Mouse (Mus musculus): ENCODE results near the gene Ubac2. TPM values are rescaled to one million over a fixed set of nuclear protein-coding genes. Genes with fewer than 3 reads are reported as not detected.

Gene Ubac2
- total RNA-seq (2023), result 101 TPM

DNA sequence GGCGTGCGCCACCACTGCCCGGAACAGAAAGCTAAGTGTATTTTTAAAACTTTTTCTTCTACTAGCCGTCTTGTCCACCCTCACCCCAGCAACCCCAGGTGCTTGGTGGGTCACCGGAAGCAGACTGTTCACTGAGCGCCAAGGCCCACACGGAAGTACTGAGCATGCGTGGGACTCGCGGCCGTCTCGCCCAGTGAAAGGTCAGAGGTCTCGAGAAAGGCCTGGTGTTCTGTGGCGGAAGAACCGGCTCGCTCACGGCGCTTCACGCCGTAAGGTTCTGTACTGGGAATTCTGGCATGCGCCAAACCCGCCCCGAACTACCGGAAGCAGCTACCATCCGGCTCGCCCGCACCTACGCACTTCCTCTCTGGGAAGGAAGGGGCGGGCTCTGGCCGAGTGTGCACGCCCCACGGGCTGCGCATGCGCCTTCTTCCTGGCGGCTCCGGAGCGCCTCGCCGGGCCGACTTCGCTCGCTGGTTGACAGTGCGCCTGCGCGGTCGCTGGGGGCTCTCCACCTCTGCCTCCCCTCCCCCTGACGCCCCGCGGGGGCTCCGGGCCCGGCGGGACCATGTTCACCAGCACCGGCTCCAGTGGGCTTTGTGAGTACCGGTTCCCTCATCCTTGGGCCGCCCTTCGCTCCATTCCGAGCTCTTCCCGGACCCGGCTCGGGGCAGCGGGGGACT is at the start of gene Ubac2:
Ubac2 (plus strand) TSS at position 445 of the 683 bp plus-strand sequence.

DNA sequence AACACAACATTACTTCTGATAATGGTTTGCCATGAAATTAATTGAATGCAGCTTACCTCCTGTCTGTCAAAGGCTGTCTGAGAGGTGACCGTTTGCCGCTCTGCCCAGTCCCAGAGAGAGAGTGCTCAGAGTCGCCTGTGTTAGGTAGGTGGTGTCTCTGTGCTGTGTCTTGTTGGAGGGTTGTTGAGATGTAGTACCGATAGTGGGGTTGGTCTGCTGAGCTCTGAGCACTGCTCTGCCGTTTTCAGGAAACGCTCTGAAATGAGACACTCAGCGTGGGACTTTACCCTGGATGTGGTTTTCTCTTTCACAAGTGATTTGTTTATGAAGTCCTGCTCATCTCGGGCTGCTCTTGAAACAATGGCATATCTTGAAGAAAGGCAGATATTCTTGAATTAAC is 37.2 kb downstream of the Ubac2 start, which contains the start of gene Gpr18:
Gpr18 (minus strand) TSS at position 161 of the 400 bp plus-strand sequence.

DNA sequence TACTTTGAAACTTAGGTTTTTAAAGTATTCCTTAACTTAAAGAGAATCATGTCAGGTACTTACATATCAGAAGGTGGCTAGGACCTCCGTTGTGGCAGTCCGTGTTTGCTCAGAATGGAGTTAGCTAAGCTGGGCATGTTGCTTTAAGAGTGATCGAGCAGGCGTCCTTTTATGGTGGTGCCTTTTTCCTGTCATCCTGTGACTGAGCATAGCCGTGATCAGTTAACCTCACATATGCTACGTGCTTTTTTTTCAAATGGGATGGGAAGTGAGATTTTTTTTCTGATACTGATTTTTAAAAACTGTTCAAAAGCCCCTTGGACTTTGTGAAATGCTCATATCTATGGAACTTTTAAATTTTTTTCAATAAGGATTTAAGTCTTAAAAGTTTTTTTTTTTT is 86.6 kb downstream of the Ubac2 start, which contains the start of gene Gpr183:
Gpr183 (minus strand) TSS at position 206 of the 400 bp plus-strand sequence.

DNA sequence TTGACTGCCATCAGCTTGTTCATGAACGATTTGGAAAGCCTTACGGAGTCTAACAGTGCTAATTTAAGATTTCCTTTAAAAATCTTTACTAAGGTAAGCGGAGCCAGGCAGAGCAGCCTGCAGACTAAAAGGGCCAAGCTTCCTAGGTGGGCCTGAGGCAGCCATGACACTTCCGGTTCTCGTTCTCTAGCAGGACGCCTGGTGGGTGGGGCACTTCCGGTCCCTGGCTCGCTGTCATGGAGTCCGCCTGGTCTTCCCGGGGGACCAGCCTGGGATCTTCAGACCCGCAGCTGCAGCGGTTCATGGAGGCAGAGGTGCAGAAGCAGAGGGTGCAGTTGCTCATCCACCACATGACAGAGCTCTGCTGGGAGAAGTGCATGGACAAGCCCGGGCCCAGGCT is 156.0 kb downstream of the Ubac2 start, which contains the start of gene Timm8a2:
Timm8a2 (plus strand) TSS at position 224 of the 400 bp plus-strand sequence.

Other genes with a start within 250 kb of the Ubac2 start
- 24.1 TPM for gene Dock9, start 80.8 kb upstream of the Ubac2 start, total RNA-seq (2023)
- gene Gpr18, start 37.2 kb downstream of the Ubac2 start, total RNA-seq (2023), result 117 TPM
- gene Gpr183, start 86.6 kb downstream of the Ubac2 start, total RNA-seq (2023), result 278 TPM
- 4.3 TPM for gene Timm8a2, start 156.1 kb downstream of the Ubac2 start, total RNA-seq (2023)
- gene Tm9sf2, start 228.4 kb downstream of the Ubac2 start, total RNA-seq (2023), result 80.5 TPM

Data from CD4-positive naive resting alpha-beta T cell, adult 76 days (primary cell).